Mouse (Mus musculus) kidney, postnatal 36 days (tissue): ENCODE data around the gene Gmpr2.
A peak's percentile ranks its signal among the peaks of the same experiment; 100 is the strongest.

ENCODE experiments used
- DNase-seq, 2 experiments: peaks; one replicate each; pipeline ENCODE4 v3.0.0; 2021 to 2022; ENCODE audit warnings: mixed read lengths in 2 of 2

The Gmpr2 gene

DNA sequence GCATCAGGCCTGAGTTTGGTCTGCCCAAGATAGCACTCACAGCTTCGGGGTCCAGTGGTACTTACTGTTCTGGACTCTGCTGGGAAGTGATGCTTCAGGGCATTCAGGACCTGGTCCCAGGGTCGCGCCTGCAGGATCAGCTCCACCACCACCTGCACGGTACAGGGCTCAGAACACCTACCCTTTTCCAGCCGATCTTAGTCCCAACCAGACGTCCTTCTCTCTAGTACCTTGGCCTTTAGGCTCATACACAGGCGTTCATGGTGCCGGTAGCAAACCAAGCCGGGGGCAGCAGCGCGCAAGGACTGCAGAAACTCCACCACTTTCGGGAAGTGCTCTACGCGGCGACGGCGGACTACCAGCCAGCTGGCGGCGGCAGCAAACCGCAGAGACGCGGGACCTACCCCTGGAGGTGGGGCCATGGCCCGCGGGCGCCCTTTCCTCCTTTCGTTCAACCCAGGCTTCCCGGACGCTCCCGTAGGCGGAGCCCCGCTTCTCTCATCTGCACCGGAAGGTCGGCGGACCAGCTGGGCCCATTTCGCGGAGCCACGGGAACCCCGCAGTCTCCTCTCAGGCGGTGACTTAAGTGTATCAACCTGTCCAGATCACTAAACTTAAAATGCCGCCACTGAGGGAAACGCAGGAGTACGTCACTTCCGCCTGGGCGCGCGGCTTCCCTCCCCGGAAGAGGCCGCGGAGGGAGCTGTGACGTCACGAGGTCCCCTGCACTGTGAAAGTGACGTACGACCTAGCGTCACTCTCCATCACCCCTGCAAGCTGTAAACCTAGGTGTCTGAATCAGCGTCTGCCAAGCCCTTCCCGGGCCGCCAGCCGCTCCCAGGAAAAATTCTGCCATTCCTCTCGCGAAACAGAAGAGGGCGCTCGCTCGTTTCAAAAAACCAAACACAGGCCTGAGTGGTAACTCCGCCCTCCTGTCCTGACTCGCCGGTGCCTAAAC is 9.7 kb downstream of the Gmpr2 start, which contains the start of gene Tinf2:
Gene Tinf2, minus strand, starts transcription at position 661 of the 958 bp plus-strand sequence.
- DNase-seq, result peak; percentile 96

DNA sequence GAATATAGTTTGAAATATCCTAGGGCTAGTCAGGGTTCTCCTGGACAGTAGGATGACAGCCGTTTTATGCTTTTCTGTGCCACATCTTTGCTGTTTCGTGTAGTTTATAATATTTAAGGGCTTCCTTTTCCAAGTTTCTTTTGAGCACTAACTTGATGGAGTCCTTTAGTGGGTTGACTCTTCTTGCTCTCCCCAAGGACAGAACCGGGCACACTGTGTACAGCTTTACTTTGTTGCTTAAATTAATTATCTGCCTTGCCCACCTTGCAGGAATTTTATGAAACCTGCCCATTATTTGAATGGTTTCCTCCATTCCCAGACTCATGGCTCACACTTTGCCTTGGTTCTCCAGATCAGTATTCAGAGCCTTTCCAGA is 10.4 kb downstream of the Gmpr2 start:
- no peak for DNase-seq

DNA sequence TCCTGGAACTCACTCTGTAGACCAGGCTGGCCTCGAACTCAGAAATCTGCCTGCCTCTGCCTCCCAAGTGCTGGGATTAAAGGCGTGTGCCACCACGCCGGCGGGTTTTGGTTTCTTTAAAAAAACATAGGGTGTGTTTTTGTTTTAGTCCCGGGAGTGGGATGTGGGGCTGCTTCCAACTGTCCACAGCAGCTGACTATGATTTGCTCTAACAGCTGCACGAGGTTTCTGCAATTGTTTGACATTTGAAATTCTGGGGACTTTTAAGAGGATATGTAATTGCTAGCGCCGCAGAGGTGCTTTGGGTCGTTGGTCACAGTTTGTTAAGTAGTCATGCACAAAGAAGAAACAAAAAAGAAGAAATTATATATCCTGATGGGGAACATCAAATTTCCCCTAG is 17.7 kb downstream of the Gmpr2 start:
- DNase-seq, result no peak

DNA sequence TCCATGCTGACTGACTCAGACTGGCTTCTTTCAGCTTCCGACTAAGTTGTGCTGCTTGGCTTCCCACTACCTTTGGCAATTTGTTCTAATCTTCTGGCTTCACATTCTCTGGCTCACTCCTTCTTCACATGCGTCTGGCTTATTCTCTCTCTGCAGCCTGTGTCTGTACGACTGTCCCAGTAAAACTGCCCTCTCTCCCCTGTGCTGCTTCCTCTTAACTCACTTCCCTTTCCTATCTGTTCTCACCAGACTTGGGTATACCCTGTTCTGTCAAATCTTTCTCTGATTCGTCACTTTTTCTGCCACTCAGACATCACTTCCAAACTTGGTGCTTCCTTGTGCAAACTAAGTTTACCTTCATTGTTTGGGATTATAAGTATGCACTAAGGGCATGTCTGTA is 25.5 kb downstream of the Gmpr2 start:
- DNase-seq, result no peak

DNA sequence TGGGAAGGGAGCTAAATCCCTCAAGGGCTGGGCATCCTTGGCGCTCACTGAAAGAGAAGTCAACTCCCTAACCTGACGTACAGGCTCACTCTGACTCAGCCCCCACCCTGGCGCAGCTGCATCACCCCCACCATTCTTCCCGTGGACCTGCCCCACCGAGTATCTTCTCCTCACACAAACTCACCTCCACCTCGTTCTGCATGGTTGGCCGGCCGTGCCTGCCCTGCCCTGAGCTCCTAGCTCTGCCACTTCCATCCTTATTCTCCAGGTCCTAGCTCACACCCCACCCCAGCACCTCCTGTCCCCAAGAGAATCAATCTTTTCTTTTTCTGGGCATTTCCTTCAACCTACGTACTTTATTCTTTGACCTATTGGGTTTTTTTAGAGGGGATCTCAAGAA is 29.4 kb downstream of the Gmpr2 start:
- DNase-seq, result peak in 1 of 2 experiments; percentile 22

DNA sequence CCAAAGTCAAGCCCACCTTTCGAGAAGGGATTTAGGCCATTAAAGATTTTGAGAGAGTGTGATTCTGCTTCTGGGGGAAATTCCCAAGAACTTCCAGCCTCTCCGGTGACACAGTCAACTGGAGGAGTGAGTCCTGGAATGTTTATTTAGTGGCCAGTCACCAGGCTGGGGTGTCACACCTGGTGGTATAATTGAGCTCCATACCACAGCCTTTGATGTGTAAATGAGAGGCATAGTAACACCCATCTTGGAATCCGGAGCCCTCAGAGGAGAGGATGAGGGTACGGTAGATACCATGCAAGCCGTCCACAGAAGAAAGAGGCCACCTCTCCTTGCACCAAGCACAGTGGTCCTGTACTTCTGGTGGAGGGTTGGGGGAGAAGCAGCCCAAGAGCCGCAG is 31.0 kb downstream of the Gmpr2 start:
- DNase-seq, result no peak

DNA sequence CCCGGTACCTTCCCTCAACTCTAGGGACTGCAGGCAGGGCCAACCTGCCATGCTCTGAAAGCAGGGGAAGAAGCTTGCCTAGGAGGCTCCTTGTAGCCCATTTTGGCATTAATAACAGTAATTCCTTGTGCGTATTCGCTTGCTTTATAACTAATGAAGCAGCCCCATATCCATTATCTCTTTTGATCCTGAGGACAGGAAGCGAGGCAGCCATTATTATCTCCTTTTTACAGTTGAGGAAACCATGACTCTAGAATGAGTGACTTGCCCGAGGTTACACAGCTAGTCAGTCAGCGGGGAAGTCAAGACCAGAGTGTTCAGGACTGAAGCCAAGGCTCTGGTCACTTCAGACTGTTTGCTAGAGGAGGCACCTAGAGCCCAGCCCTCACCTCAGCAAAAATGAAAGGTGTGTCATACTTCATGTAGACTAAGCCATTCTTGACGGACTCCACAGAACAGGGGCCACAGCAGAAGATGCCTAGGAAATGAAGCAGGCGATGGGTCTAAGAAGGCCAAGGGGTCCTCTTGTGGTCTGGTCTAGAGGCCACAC is 34.4 kb downstream of the Gmpr2 start:
- DNase-seq, result no peak

DNA sequence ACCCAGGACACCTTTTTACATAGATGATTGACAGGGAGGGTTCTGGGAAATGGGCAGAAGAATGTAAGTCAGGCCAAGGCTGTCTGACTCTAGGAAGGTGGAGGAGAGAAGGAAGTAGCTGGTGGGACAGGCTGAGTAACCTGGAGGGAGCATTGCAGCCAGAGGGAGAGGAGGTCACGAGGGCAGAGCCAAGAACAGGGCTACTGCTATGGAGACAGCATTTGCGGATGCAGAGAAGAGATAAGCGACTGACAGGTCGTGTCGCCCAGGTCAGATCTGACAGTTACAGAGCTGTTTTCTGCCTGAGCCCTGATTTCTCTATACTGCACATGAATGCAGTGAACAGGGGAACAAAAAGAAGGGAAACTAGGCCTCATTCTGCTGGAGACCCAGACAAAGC is 35.7 kb downstream of the Gmpr2 start:
- DNase-seq, result no peak

DNA sequence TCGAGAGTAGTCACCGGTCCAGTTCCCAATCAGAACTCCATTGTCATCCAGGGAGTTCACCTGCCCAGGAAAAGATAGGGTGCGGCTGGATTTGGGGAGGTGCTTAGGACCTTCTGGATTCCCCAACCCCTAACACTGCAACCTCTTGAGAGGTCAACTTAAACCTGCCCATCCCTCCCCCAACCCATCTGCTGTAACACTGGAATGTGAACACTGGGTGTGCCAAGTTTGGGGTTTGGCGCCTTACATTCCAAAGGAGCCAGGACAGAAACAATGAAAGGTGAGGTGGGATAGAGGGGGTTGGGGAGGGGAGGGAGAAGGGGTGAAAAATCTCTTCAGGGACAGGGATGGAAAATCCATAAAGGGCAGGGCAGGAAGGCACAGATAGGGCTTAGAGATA is 37.8 kb downstream of the Gmpr2 start:
- no peak for DNase-seq

DNA sequence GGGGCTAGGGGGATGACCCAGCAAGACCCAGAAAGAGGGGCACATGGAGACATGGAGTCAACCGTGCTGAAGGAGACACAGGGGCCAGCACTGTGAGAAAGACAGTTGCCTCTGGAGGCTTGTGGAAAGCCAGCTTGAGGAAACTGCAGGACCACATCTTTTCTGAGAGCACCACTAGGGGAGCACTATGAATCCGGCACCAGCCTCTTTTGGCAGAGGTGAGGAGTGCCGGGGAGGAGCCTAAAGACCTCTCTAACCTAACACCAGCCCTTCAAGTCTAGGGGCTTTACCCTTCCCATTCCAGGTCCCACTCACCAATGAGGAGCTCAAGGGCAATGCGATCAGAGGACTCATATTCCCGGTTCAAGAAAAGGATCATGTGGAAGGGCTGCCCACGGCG is 40.0 kb downstream of the Gmpr2 start:
- DNase-seq, result peak in 1 of 2 experiments; percentile 34

DNA sequence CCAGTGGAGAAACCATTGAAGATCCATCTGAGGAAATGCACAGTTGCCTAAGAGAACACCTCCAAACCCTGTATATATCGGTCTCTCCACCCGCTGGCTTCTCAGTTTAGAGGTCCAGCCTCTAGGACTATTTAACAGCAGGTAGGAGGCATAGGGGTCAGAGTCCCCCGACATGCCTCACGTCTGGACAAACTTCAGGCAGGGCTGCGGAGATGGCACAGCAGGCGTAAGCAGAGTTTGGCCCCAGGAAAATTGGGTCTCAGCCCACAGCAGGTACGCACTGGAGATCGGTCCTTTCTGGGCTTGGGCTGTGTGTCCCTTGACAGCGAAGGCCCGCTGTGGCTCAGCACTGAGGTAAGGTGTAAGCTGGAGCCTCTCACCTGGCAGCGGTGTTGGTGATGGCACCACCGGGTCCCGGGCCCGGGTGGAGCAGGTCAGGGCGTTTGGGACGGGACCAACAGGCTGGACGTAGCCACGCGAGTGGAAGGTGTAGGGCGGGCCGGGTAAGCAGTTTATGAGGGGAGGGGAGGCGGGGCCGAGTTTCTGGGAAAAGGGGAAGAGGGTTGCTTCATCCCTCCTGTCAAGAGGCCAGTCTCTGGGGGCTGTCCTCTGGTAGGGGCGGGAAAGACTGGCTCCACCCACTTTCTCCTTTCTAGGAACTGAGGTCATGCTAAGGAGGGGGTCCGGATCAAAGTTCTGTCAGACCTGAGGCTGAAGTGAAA is 41.4 kb downstream of the Gmpr2 start:
- DNase-seq, result peak; percentile 83 to 85

DNA sequence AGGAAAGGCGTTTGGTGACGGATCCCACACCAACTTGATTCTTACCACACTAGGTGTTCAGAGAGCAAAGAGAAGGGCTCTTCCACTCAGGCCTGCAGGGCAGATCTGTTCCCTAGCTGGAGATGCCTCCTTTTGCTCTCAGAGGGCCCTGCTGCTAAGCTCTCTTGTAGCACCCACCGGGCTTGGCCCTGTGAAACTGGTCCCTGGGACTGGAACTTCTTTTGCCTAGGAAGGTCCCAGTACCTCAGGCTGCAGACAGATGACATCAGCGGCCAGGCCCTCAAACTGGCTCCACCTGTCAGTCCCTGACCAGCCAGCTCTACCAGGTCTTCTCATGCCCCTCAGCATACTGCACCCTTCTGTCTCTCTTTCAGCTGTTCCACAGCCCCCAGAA is 42.0 kb downstream of the Gmpr2 start, which contains the start of gene Tgm1:
Gene Tgm1, minus strand, starts transcription at position 198 of the 394 bp plus-strand sequence.
- no peak for DNase-seq

DNA sequence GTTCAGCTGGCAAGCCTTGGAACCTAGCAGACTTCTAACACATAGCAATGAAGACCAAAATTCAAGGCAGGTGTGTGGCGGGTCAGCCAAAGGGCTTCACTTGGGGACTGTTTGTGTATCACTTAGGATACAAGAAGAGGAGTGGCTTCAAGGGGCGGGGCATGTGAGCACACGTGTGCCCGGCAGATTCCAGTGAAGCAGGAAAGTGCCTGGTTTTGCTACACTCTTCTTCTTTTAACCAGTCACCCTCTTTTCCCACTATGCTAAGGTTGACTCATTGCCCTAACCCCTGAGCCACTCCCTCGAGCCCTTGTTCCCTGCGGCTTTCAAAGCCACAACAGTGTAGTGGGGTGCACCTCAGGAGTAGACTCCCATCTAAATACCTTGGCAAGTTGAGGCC is 43.2 kb downstream of the Gmpr2 start:
- DNase-seq, result peak; percentile 46 to 69

DNA sequence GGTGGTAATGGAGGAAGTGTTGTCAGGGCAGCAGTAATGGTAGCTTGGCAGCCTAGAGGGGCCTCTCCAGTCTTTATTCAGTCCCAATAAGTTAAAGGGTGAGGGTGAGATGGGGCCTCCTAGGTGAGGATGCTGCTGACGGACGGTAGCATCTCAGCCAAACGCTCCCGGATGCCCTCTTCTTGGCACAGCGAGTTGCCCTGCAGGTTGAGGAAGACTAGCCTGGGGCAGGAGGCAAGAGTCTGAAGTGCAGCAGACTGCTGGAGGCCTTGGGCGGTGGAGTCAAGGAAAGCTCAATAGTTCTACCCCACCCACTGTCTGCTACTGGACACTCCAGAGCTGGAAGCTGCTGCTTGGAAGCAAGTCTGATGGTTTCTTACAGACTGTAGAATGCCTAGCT is 44.5 kb downstream of the Gmpr2 start:
- peak; percentile 68 to 73 for DNase-seq

DNA sequence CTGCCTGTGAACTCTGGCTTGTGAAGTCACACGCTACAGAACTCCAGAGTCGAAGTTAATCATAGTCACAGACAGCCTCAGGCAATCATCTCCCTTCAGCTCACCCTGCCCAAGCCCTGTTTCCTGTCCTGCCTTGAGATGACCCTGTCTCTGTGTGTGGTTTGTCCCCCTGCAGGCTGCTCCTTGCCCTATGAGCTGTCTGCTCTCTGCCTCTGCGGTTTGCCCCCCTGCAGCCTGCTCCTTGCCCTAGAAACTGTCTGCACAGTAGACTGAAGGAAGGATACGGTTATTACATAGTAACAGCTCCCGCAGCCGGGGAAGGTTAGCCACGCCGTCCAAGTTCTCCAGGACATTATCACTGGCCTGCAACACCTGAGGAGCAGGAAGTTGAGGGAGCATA is 45.1 kb downstream of the Gmpr2 start:
- DNase-seq, result peak; percentile 75 to 84

DNA sequence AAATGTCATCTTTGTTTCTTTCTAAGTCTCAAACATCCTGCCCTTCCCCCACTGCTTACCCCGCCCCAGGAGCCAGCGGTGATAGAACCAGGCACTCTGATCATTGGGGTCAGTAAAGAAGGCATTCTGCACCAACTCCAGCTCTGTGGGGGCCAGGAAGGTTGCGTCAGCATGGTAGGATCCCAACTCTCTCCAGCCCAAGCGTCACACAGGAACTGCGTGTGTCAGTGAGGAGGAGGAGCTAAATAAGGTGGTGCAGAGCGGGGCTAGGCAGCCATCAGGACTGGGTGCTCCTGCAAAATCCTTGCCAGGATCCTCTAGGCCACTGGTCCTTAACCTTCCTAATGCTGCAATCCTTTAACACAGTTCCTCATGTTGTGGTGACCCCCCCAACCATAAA is 48.0 kb downstream of the Gmpr2 start:
- DNase-seq, result no peak

DNA sequence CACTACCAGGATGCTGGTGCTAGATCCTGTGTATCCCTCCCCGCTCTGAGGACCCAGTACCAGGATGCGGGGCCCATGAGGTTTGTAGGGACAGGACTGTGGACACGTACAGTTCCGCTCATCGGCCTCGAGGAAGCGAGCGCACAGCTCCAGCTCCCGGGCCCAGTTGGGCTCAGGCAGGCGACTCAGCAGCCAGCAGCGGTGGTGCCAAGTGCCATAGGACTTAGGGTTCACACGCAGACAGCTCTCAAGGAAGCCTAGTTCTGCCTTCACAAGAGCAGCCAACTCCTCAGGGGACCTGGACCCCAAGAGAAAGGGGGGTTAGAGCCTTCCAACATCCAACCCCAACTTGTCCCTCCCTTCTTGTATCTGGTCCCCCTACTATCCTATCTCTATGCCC is 48.9 kb downstream of the Gmpr2 start:
- DNase-seq, result peak in 1 of 2 experiments; percentile 54

DNA sequence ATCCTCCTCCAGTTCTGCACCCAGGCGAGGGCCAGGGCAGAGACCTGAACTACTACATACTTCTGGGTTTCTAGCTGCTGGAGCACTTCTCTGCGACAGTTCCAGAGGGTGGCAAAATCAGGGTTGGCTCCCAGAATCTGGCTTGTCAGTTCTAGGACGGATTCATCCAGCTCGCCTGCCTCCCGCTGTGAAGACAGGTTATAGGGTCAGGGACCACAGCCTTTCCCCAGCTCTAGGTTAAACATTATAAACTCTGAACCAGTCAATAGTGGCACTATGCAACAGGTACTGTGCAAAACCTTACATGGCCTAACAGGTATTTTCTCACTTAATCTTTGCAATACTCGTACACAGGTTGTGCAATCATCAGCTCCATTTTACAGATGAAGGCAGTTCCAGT is 49.3 kb downstream of the Gmpr2 start:
- peak; percentile 73 to 74 for DNase-seq

DNA sequence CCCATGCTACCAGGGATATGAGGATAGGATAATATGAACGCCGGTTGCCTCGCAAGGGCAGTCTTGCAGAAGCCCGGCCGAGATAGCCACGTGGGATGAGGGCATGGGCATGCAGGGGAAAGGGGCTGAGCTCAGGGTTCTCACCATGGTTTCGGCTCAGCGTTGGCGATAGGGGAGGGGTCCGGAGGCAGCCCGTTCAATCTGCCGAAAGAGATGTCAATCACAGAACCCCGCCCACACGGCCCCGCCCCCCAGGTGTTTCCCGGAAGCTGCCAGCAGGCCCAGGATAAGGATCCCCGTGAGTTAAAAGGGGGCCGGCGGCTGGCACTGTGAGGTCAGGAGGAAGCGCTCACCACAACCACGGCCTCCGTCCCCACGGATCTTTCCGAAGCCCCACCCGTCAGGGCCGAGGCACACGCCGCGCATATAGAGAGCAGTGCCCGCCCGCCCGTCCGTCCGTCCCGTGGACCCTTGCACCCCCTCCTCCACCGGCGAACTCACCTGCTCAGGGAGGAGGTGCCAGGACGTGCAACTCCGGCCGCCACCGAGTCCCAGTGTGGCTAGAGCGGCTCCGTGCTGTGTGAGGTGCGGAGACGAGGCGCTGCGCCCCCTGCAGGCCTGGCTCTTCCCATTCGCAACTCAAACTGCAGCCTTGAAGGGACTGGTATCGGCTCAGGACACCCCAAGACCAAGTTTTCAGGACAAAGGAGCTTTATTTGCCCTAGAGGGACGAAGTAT is 50.1 kb downstream of the Gmpr2 start, which contains the start of gene Rabggta:
Gene Rabggta, minus strand, starts transcription at position 564 of the 738 bp plus-strand sequence.
- peak; percentile 96 to 98 for DNase-seq

DNA sequence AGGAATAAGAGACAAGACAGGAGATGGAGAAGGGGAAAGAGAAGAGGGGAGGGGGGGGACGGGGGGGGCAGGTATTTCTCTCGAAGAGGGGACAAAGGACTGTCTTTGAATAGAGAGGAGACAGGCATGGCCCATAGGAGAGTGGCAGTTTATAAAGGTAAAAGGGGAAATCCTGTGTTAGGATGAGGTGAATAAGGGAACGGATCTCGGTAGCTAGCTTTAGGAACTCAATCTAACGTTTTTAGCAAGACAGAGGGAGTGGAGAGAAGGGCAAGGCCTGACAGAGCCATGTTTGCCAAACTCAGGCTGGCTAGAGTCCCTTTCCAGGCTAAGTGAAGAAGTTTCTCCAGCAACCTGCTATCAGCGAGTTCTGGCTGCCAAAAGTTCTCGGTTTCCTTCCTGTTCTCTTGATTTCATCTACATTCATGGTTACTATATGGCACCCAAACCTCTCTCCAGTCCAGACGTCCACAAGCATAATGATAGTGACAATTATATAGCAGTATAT is 50.8 kb downstream of the Gmpr2 start:
- DNase-seq, result no peak

DNA sequence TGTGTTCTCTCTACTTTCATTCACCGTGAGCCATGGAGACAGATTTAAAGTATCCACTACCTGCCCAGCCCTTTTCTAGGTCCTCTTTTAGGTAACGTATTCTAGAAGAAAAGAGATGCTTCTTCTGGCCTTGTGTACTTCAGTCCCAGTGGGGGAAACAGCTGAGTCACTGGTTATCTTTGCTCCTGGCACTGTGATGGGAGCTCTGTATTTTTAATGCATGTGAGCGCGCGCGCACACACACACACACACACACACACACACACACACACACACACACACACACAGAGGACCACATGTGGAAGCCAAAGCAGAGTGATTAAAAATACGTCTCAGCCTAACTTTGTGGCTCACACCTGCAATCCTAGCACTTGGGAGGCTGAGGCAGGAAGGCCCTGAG is 51.7 kb downstream of the Gmpr2 start:
- no peak for DNase-seq

DNA sequence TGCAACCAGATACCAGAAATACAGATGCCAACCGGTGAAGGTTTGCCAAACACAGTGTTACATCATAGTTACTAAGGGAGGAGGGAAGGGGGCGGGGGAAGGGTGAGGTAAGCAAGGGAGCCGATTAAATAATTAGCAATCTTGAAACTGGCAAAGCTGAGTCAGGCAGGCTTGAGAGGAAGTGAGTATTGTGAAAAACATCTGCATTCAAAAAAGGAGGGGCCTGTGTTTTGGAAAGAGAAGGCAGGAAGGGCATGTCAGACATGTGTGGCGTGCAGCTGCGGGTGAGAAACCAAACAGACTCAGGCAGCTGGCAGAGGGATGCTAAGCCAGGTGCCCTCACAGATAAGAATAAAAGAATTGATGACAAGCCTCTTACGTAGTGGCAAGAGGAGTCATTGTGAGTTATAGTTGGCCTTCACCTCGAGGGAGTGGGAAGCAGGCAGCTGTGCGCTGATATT is 52.7 kb downstream of the Gmpr2 start:
- peak; percentile 68 to 73 for DNase-seq
